Mouse (Mus musculus): ENCODE measurements around the gene Klf5. TPM values are rescaled to one million over a fixed set of nuclear protein-coding genes. Genes with fewer than 3 reads are reported as not detected.

Gene Klf5
- total RNA-seq, 2 experiments from 2014 or later = 15.6 to 17.3 TPM

- intact Hi-C loops (cut with DNase I) = no loop called here
- no peak for DNase-seq (ENCODE audit: extremely low spot score in 1 of 2, low spot score in 2 of 2)
These were observed 56.5 kb downstream of the Klf5 start for GRCm38 (mm10) chr14:99354761-99355609.

GRCm38 (mm10) chr14:99355610-99355870, 57.0 kb downstream of the Klf5 start:
- DNase-seq (ENCODE audit: extremely low spot score in 1 of 2, low spot score in 2 of 2) = no peak
- intact Hi-C loops (cut with DNase I) = no loop called here

GRCm38 (mm10) chr14:99362956-99363355, 64.5 kb downstream of the Klf5 start:
- intact Hi-C loops (cut with DNase I) = no loop called here
- no peak for DNase-seq (ENCODE audit: extremely low spot score in 1 of 2, low spot score in 2 of 2)

- no peak for DNase-seq (ENCODE audit: extremely low spot score in 1 of 2, low spot score in 2 of 2)
- intact Hi-C loops (cut with DNase I) = no loop called here
These were observed 65.7 kb downstream of the Klf5 start for GRCm38 (mm10) chr14:99364007-99364784.

Other genes starting within 250 kb of the Klf5 start
- 10 to 100 TPM; 11.8 to 13.3 TPM for gene Pibf1, start 199.3 kb upstream of the Klf5 start, total RNA-seq (2021)
- gene Dis3, start 198.9 kb upstream of the Klf5 start, total RNA-seq (2021) = 10 to 100 TPM; 21.1 to 27.0 TPM